Mouse (Mus musculus): ENCODE data around the gene F2rl2. TPM values are rescaled to one million over a fixed set of nuclear protein-coding genes. Genes with fewer than 3 reads are reported as not detected.

Gene F2rl2
- total and polyA plus RNA-seq, 2 experiments from 2014 or later, result 0.10 to 0.39 TPM

GRCm38 (mm10) chr13:95746509-95746908 is 49.9 kb downstream of the F2rl2 start:
- DNase-seq (peak; percentile 44), ATAC-seq (peak; percentile 74)
- no peaks in the 10 kb centered on the region for H3K9me3 ChIP-seq (ENCODE audit: low read length)
- WGBS, result 10% methylated on average over 6 of the region's 6 CpGs
- peak; percentile 74 for TF ChIP-seq CTCF (IDR thresholded peaks at IDR 0.05; ENCODE audit: low read depth)
- H3K4me3 ChIP-seq (ENCODE audit: low read depth, low read length), result no peak overlapping the region
- H3K27ac ChIP-seq (ENCODE audit: low read depth, low read length), result no peak overlapping the region
- no peaks in the 10 kb centered on the region for H3K36me3 ChIP-seq (ENCODE audit: insufficient read depth)
- no peak overlapping the region for H3K9ac ChIP-seq
- no peaks in the 10 kb centered on the region for H3K4me1 ChIP-seq (ENCODE audit: insufficient read depth)
- H3K27me3 ChIP-seq (ENCODE audit: insufficient read depth, low read length), result no peaks in the 10 kb centered on the region
- no peak overlapping the region for H3K4me2 ChIP-seq (ENCODE audit: low read depth)

GRCm38 (mm10) chr13:95747101-95747500 is 50.4 kb downstream of the F2rl2 start:
- Histone ChIP-seq H3K9me3 (ENCODE audit: low read length) (no peaks in the 10 kb centered on the region), H3K4me3 (ENCODE audit: low read depth, low read length) (no peak overlapping the region), H3K4me1 (ENCODE audit: insufficient read depth) (no peaks in the 10 kb centered on the region), H3K27ac (ENCODE audit: low read depth, low read length) (no peak overlapping the region), H3K27me3 (ENCODE audit: insufficient read depth, low read length) (no peaks in the 10 kb centered on the region), H3K36me3 (ENCODE audit: insufficient read depth) (no peaks in the 10 kb centered on the region), H3K9ac (no peak overlapping the region), H3K4me2 (ENCODE audit: low read depth) (no peak overlapping the region)
- no peak for ATAC-seq
- DNase-seq, result no peak
- 83% methylated on average over 7 of the region's 7 CpGs for WGBS
- TF ChIP-seq CTCF (IDR thresholded peaks at IDR 0.05; ENCODE audit: low read depth), result no peak

GRCm38 (mm10) chr13:95747541-95747940 is 50.9 kb downstream of the F2rl2 start:
- ATAC-seq, result no peak
- no peaks in the 10 kb centered on the region for H3K36me3 ChIP-seq (ENCODE audit: insufficient read depth)

More at GRCm38 (mm10) chr13:95747541-95747940, 50.9 kb downstream of the F2rl2 start:
- Histone ChIP-seq H3K27ac (ENCODE audit: low read depth, low read length) (no peak overlapping the region), H3K4me2 (ENCODE audit: low read depth) (no peak overlapping the region), H3K4me3 (ENCODE audit: low read depth, low read length) (no peak overlapping the region), H3K4me1 (ENCODE audit: insufficient read depth) (no peaks in the 10 kb centered on the region), H3K9ac (no peak overlapping the region), H3K27me3 (ENCODE audit: insufficient read depth, low read length) (no peaks in the 10 kb centered on the region), H3K9me3 (ENCODE audit: low read length) (no peaks in the 10 kb centered on the region)
- TF ChIP-seq CTCF (IDR thresholded peaks at IDR 0.05; ENCODE audit: low read depth), result no peak
- no peak for DNase-seq
- 85% methylated on average over 11 of the region's 11 CpGs for WGBS

Other genes starting within 250 kb of the F2rl2 start
- not detected in 2 replicates for gene S100z, start 218.1 kb upstream of the F2rl2 start, total RNA-seq (2014; rRNA removed)
- gene S100z, start 218.1 kb upstream of the F2rl2 start, polyA plus RNA-seq (2015; fragmentation: Nextera tagmentation; extraction: Ambion mirVana), result not detected in 2 replicates
- 0.19 and 0.23 TPM in 2 replicates for gene F2rl1, start 171.6 kb upstream of the F2rl2 start, total RNA-seq (2014; rRNA removed)
- 0.05 and 0.13 TPM in 2 replicates for gene F2rl1, start 171.6 kb upstream of the F2rl2 start, polyA plus RNA-seq (2015; fragmentation: Nextera tagmentation; extraction: Ambion mirVana)
- 28.4 and 41.7 TPM in 2 replicates for gene F2r, start 78.4 kb upstream of the F2rl2 start, total RNA-seq (2014; rRNA removed)
- gene F2r, start 78.4 kb upstream of the F2rl2 start, polyA plus RNA-seq (2015; fragmentation: Nextera tagmentation; extraction: Ambion mirVana), result 20.1 and 28.0 TPM in 2 replicates
- 3.9 and 6.0 TPM in 2 replicates for gene Iqgap2, start 195.1 kb downstream of the F2rl2 start, total RNA-seq (2014; rRNA removed)
- gene Iqgap2, start 195.1 kb downstream of the F2rl2 start, polyA plus RNA-seq (2015; fragmentation: Nextera tagmentation; extraction: Ambion mirVana), result 0.96 and 2.1 TPM in 2 replicates

Measured in forebrain, postnatal 0 days (tissue).